Mouse (Mus musculus) limb, embryonic 14.5 days (tissue): ENCODE results near the gene Ms4a3. TPM values are rescaled to one million over a fixed set of nuclear protein-coding genes. Genes with fewer than 3 reads are reported as not detected.

Experiments used
- ATAC-seq: fragments of 200-750 bp; cut with Nextera tagmentation; 2 replicates; pipeline ENCODE4 v1.8.0; 2017; ENCODE audit warnings: low read depth, moderate number of reproducible peaks, moderate TSS enrichment; ENCODE audit not compliant: low FRiP score
- DNase-seq: peaks from one replicate; pipeline ENCODE4 v3.0.0-alpha.2; 2015; ENCODE audit warnings: low spot score
- H3K27ac ChIP-seq: fragments of 300-500 bp; sonication (generic); replicated peaks from 2 replicates; pipeline ENCODE4 v1.5.1; 2014; ENCODE audit warnings: low read depth, mild to moderate bottlenecking, low read length, moderate library complexity, mixed read lengths
- H3K27me3 ChIP-seq: fragments of 300-500 bp; sonication (generic); 2 replicates; pipeline ENCODE4 v1.6.1; 2014; ENCODE audit warnings: low read length, mixed read lengths; ENCODE audit not compliant: control insufficient read depth, insufficient read depth
- H3K36me3 ChIP-seq: fragments of 300-500 bp; sonication (generic); 2 replicates; pipeline ENCODE4 v1.6.1; 2014; ENCODE audit warnings: mild to moderate bottlenecking, low read length, moderate library complexity, mixed read lengths; ENCODE audit not compliant: control insufficient read depth, insufficient read depth
- H3K4me1 ChIP-seq: fragments of 300-500 bp; sonication (generic); 2 replicates; pipeline ENCODE4 v1.6.1; 2014; ENCODE audit warnings: antibody characterized with exemption, low read length, mixed read lengths; ENCODE audit not compliant: control insufficient read depth, insufficient read depth
- H3K4me2 ChIP-seq: fragments of 300-500 bp; sonication (generic); replicated peaks from 2 replicates; pipeline ENCODE4 v1.6.1; 2014; ENCODE audit warnings: low read depth, mild to moderate bottlenecking, low read length, moderate library complexity; ENCODE audit not compliant: severe bottlenecking
- H3K4me3 ChIP-seq: fragments of 300-500 bp; sonication (generic); replicated peaks from 2 replicates; pipeline ENCODE4 v1.5.1; 2014; ENCODE audit warnings: low read length
- H3K9ac ChIP-seq: fragments of 300-500 bp; sonication (generic); 2 replicates; pipeline ENCODE4 v1.6.1; 2014; ENCODE audit warnings: mild to moderate bottlenecking, low read depth, low read length, moderate library complexity; ENCODE audit not compliant: severe bottlenecking
- H3K9me3 ChIP-seq: fragments of 300-500 bp; sonication (generic); 2 replicates; pipeline ENCODE4 v1.6.1; 2016; ENCODE audit warnings: low read length; ENCODE audit not compliant: control insufficient read depth
- POLR2A ChIP-seq: fragments of 200-500 bp; IDR thresholded peaks from 2 replicates; pipeline ENCODE4 v1.8.0; 2012; ENCODE audit warnings: inconsistent platforms, mild to moderate bottlenecking, moderate library complexity, borderline replicate concordance; ENCODE audit not compliant: insufficient read depth, insufficient read length; ENCODE audit errors: extremely low read depth
- WGBS: fragments of 180-500 bp; shearing (Covaris S2); extraction: QIAGEN DNeasy Blood & Tissue Kit; methylation state at CpG from one replicate; pipeline ENCODE4 v1.1.7; 2014; 5-methylcytosine and 5-hydroxymethylcytosine counted together
- polyA plus RNA-seq, 2 experiments: library from polyadenylated mRNA; depleted of rRNA in 1 of 2; stranded (reverse) in 1 of 2; unstranded in 1 of 2; fragments of >200 nt; fragmentation: Nextera tagmentation in 1 of 2; extraction: Ambion mirVana in 1 of 2; gene quantifications; 2 replicates each; pipeline versions ENCODE4 v1.2.1 to v1.2.3; 2012 to 2014

Ms4a3 gene
- polyA plus RNA-seq, 2 experiments, result 0.13 to 0.39 TPM

- Histone ChIP-seq H3K4me2 (no peak overlapping the region), H3K27ac (no peak overlapping the region), H3K9me3 (no peaks in the 10 kb centered on the region), H3K27me3 (no peaks in the 10 kb centered on the region), H3K4me1 (no peaks in the 10 kb centered on the region), H3K36me3 (no peaks in the 10 kb centered on the region), H3K9ac (no peak overlapping the region), H3K4me3 (no peak overlapping the region)
- DNase-seq (no peak), ATAC-seq (no peak)
- no peak for TF ChIP-seq POLR2A
- WGBS, result 82% methylated on average over 3 of the region's 3 CpGs
These were observed 39.3 kb downstream of the Ms4a3 start for GRCm38 (mm10) chr19:11601349-11601748.

- no peaks in the 10 kb centered on the region for H3K27me3 ChIP-seq
- no peak for TF ChIP-seq POLR2A
- no peaks in the 10 kb centered on the region for H3K4me1 ChIP-seq
- no peaks in the 10 kb centered on the region for H3K9me3 ChIP-seq
- no peaks in the 10 kb centered on the region for H3K36me3 ChIP-seq
- no peak overlapping the region for H3K4me2 ChIP-seq
- ATAC-seq, result no peak
- no peak overlapping the region for H3K4me3 ChIP-seq
- no peak for DNase-seq
- no peak overlapping the region for H3K9ac ChIP-seq
- WGBS, result 68% methylated on average over 2 of the region's 2 CpGs
- no peak overlapping the region for H3K27ac ChIP-seq
These were observed 50.7 kb downstream of the Ms4a3 start for GRCm38 (mm10) chr19:11589891-11590449.

DNA sequence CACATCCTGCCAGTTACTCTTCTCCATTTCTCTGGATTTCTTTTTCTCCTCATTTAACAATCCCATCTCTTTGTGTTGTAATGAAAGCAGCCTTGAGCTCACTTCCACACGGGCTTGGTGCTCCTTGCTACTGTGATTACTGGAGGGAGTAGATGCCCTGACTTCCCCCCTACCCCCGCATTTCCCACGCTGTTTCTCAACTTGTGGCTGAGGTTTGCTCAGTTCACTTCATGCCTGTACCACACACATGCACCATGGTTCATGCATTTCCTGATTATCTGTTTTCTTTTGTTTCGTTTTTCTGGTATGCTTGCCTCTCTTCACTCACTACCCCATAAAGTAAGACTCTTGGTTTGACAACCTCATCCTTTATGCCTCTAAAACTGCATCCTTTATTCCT lies 51.4 kb downstream of the Ms4a3 start:
- no peak overlapping the region for H3K9ac ChIP-seq
- WGBS, result 68% methylated on average over 4 of the region's 4 CpGs
- H3K27me3 ChIP-seq, result no peaks in the 10 kb centered on the region
- no peak overlapping the region for H3K4me3 ChIP-seq
- no peaks in the 10 kb centered on the region for H3K9me3 ChIP-seq
- DNase-seq, result no peak
- no peaks in the 10 kb centered on the region for H3K4me1 ChIP-seq
- no peak overlapping the region for H3K27ac ChIP-seq
- no peak for ATAC-seq
- H3K36me3 ChIP-seq, result no peaks in the 10 kb centered on the region
- no peak overlapping the region for H3K4me2 ChIP-seq
- no peak for TF ChIP-seq POLR2A

Other genes with a start within 250 kb of the Ms4a3 start
- gene Ms4a4c, start 236.1 kb downstream of the Ms4a3 start, polyA plus RNA-seq (2012; rRNA removed), result 0.49 and 0.60 TPM in 2 replicates
- 0.69 and 2.2 TPM in 2 replicates for gene Ms4a4c, start 236.1 kb downstream of the Ms4a3 start, polyA plus RNA-seq (2014; fragmentation: Nextera tagmentation; extraction: Ambion mirVana)
- gene Ms4a4b, start 197.3 kb downstream of the Ms4a3 start, polyA plus RNA-seq (2012; rRNA removed), result 0.06 TPM in 1 of 2 replicates, not detected in the other
- gene Ms4a4b, start 197.3 kb downstream of the Ms4a3 start, polyA plus RNA-seq (2014; fragmentation: Nextera tagmentation; extraction: Ambion mirVana), result 0.19 and 0.26 TPM in 2 replicates
- 4.2 and 7.2 TPM in 2 replicates for gene Ms4a6c, start 171.5 kb downstream of the Ms4a3 start, polyA plus RNA-seq (2012; rRNA removed)
- gene Ms4a6c, start 171.5 kb downstream of the Ms4a3 start, polyA plus RNA-seq (2014; fragmentation: Nextera tagmentation; extraction: Ambion mirVana), result 6.8 and 9.4 TPM in 2 replicates
- 0.11 and 0.33 TPM in 2 replicates for gene Gm8369, start 154.9 kb downstream of the Ms4a3 start, polyA plus RNA-seq (2012; rRNA removed)
- gene Gm8369, start 154.9 kb downstream of the Ms4a3 start, polyA plus RNA-seq (2014; fragmentation: Nextera tagmentation; extraction: Ambion mirVana), result not detected in 2 replicates
- gene Ms4a6b, start 124.3 kb downstream of the Ms4a3 start, polyA plus RNA-seq (2012; rRNA removed), result 6.0 and 6.9 TPM in 2 replicates
- 9.4 and 10.0 TPM in 2 replicates for gene Ms4a6b, start 124.3 kb downstream of the Ms4a3 start, polyA plus RNA-seq (2014; fragmentation: Nextera tagmentation; extraction: Ambion mirVana)
- 0.83 and 0.97 TPM in 2 replicates for gene Ms4a4d, start 104.0 kb downstream of the Ms4a3 start, polyA plus RNA-seq (2012; rRNA removed)
- 2.1 and 2.2 TPM in 2 replicates for gene Ms4a4d, start 104.0 kb downstream of the Ms4a3 start, polyA plus RNA-seq (2014; fragmentation: Nextera tagmentation; extraction: Ambion mirVana)
- gene Ms4a6d, start 36.0 kb downstream of the Ms4a3 start, polyA plus RNA-seq (2012; rRNA removed), result 5.3 and 5.4 TPM in 2 replicates
- gene Ms4a6d, start 36.0 kb downstream of the Ms4a3 start, polyA plus RNA-seq (2014; fragmentation: Nextera tagmentation; extraction: Ambion mirVana), result 7.4 TPM in 2 replicates
- 0.99 and 1.5 TPM in 2 replicates for gene Ms4a2, start 17.1 kb downstream of the Ms4a3 start, polyA plus RNA-seq (2012; rRNA removed)
- 1.8 and 1.9 TPM in 2 replicates for gene Ms4a2, start 17.1 kb downstream of the Ms4a3 start, polyA plus RNA-seq (2014; fragmentation: Nextera tagmentation; extraction: Ambion mirVana)
- gene Oosp2, start 19.7 kb upstream of the Ms4a3 start, polyA plus RNA-seq (2012; rRNA removed), result not detected in 2 replicates
- not detected in 2 replicates for gene Oosp2, start 19.7 kb upstream of the Ms4a3 start, polyA plus RNA-seq (2014; fragmentation: Nextera tagmentation; extraction: Ambion mirVana)
- not detected in 2 replicates for gene Oosp1, start 50.3 kb upstream of the Ms4a3 start, polyA plus RNA-seq (2012; rRNA removed)
- not detected in 2 replicates for gene Oosp1, start 50.3 kb upstream of the Ms4a3 start, polyA plus RNA-seq (2014; fragmentation: Nextera tagmentation; extraction: Ambion mirVana)
- not detected in 2 replicates for gene Oosp3, start 56.2 kb upstream of the Ms4a3 start, polyA plus RNA-seq (2012; rRNA removed)
- not detected in 2 replicates for gene Oosp3, start 56.2 kb upstream of the Ms4a3 start, polyA plus RNA-seq (2014; fragmentation: Nextera tagmentation; extraction: Ambion mirVana)
- not detected in 2 replicates for gene Gif, start 106.7 kb upstream of the Ms4a3 start, polyA plus RNA-seq (2012; rRNA removed)
- not detected in 2 replicates for gene Gif, start 106.7 kb upstream of the Ms4a3 start, polyA plus RNA-seq (2014; fragmentation: Nextera tagmentation; extraction: Ambion mirVana)
- 19.0 and 30.3 TPM in 2 replicates for gene Mrpl16, start 129.5 kb upstream of the Ms4a3 start, polyA plus RNA-seq (2012; rRNA removed)
- 49.4 and 50.7 TPM in 2 replicates for gene Mrpl16, start 129.5 kb upstream of the Ms4a3 start, polyA plus RNA-seq (2014; fragmentation: Nextera tagmentation; extraction: Ambion mirVana)
- 3.9 and 5.2 TPM in 2 replicates for gene Stx3, start 178.6 kb upstream of the Ms4a3 start, polyA plus RNA-seq (2012; rRNA removed)
- 6.7 and 7.9 TPM in 2 replicates for gene Stx3, start 178.6 kb upstream of the Ms4a3 start, polyA plus RNA-seq (2014; fragmentation: Nextera tagmentation; extraction: Ambion mirVana)
- gene Olfr1417, start 198.4 kb upstream of the Ms4a3 start, polyA plus RNA-seq (2012; rRNA removed), result not detected in 2 replicates
- not detected in 2 replicates for gene Olfr1417, start 198.4 kb upstream of the Ms4a3 start, polyA plus RNA-seq (2014; fragmentation: Nextera tagmentation; extraction: Ambion mirVana)
- not detected in 2 replicates for gene Olfr1418, start 220.2 kb upstream of the Ms4a3 start, polyA plus RNA-seq (2012; rRNA removed)
- not detected in 2 replicates for gene Olfr1418, start 220.2 kb upstream of the Ms4a3 start, polyA plus RNA-seq (2014; fragmentation: Nextera tagmentation; extraction: Ambion mirVana)
- 0.06 TPM in 1 of 2 replicates, not detected in the other for gene Olfr1419, start 234.3 kb upstream of the Ms4a3 start, polyA plus RNA-seq (2012; rRNA removed)
- not detected in 2 replicates for gene Olfr1419, start 234.3 kb upstream of the Ms4a3 start, polyA plus RNA-seq (2014; fragmentation: Nextera tagmentation; extraction: Ambion mirVana)
- gene Olfr1420, start 245.7 kb upstream of the Ms4a3 start, polyA plus RNA-seq (2012; rRNA removed), result not detected in 2 replicates
- not detected in 2 replicates for gene Olfr1420, start 245.7 kb upstream of the Ms4a3 start, polyA plus RNA-seq (2014; fragmentation: Nextera tagmentation; extraction: Ambion mirVana)